Mouse (Mus musculus) Patski (cell line): ENCODE results near the gene Ptcd1. TPM values are rescaled to one million over a fixed set of nuclear protein-coding genes. Genes with fewer than 3 reads are reported as not detected.
"Not testable (repeated sequence)": the region's sequence is repeated elsewhere in the genome, so short reads cannot be mapped to it uniquely, and the experiment has no call there.

Experiments used
- ATAC-seq: fragments of 100-300 bp; one replicate; pipeline ENCODE4 v1.8.0; 2021
- CTCF ChIA-PET: fragments of 350-600 bp; sonication (Branson Sonifier 250); formaldehyde crosslinking; loops from one replicate; lab custom pipeline; 2022; ENCODE audit warnings: inconsistent platforms; lab: Charles Lee
- POLR2A ChIA-PET: fragments of 350-600 bp; sonication (Branson Sonifier 250); formaldehyde crosslinking; loops from one replicate; lab custom pipeline; 2022; ENCODE audit warnings: antibody characterized with exemption, inconsistent platforms; lab: Charles Lee
- DNase-seq: peaks from one replicate; pipeline ENCODE4 v3.0.0-alpha.2; 2011; ENCODE audit warnings: low read depth, low spot score
- H3K27me3 ChIP-seq: fragments of 371-371 bp; one replicate; pipeline ENCODE4 v1.5.1; 2021
- CTCF ChIP-seq: fragments of 100-300 bp; IDR thresholded peaks from one replicate; pipeline ENCODE4 v1.5.1; 2021
- in situ Hi-C: fragments of 300-500 bp; cut with MboI; formaldehyde crosslinking; loops from 3 replicates; pipeline ENCODE4 v1.11.1; 2018; ENCODE audit warnings: low pct_unique_long_range_greater_than_20kb, mixed read lengths
- polyA plus RNA-seq: library from polyadenylated mRNA; unstranded; gene quantifications from one replicate; pipeline ENCODE4 v1.2.3, GENCODE M21; 2021

Ptcd1 gene
- polyA plus RNA-seq, 1 experiment from 2014 or later: 16.9 TPM

DNA sequence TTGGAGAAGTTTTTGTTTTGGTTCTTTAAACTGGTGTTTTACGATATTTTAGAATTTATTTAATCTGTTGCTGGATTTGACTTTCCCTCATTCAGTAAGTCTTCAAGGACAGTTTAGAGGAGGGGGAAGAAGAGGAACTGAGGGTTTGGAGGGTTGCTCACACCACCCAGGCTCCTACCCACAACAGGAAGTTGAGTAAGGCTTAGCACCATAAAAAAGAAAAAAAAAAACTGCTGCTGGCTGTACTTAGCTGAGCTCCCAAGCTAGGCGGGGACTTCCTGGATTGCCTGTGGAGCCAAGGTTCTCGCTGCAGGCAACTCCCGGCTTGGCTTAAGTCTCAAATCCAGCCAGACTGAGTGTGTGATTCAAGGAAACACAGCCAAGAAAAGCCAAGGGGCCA lies 50.6 kb downstream of the Ptcd1 start:
- POLR2A ChIA-PET: interaction anchor here (1.0 kb wide), 1 partner anchor 14 kb away, joined by 6 read pairs; no protein-coding TSS in a partner anchor
- no peak for TF ChIP-seq CTCF
- in situ Hi-C loops: no loop called here
- CTCF ChIA-PET: interaction anchor here (1.0 kb wide), 1 partner anchor 11 kb away, joined by 6 read pairs; no protein-coding TSS in a partner anchor
- peak; percentile 57 for ATAC-seq
- DNase-seq: peak; percentile 84
- no peaks in the 10 kb centered on the region for H3K27me3 ChIP-seq

DNA sequence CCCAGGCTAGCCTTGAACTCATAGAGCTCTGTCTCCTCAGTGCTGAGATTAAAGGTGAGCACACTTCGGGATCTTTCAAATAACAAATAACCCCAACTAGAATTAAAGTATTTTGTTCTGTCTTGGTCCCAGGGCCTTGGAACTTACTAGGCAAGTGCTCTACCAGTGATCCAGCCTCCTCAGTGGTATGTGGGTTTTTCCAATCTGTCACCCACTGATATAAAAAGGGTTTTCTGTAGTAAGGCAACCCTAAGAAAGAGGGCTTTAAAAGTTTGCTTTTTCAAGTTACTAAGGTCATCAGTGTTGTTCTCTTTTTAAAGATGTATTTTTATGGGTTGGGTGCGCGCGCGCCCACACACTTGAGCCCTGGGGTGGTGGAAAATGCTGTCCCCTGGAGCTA lies 51.2 kb downstream of the Ptcd1 start:
- ChIA-PET POLR2A (interaction anchor here (0.6 kb wide), 1 partner anchor 74 kb away, joined by 4 read pairs; no protein-coding TSS in a partner anchor), CTCF (interaction anchor here (1.3 kb wide), 2 partner anchors 21 to 26 kb away, joined by 3 to 4 read pairs; no protein-coding TSS in a partner anchor)
- TF ChIP-seq CTCF: no peak
- no peaks in the 10 kb centered on the region for H3K27me3 ChIP-seq
- ATAC-seq (no peak), DNase-seq (no peak)
- in situ Hi-C loops: no loop called here

DNA sequence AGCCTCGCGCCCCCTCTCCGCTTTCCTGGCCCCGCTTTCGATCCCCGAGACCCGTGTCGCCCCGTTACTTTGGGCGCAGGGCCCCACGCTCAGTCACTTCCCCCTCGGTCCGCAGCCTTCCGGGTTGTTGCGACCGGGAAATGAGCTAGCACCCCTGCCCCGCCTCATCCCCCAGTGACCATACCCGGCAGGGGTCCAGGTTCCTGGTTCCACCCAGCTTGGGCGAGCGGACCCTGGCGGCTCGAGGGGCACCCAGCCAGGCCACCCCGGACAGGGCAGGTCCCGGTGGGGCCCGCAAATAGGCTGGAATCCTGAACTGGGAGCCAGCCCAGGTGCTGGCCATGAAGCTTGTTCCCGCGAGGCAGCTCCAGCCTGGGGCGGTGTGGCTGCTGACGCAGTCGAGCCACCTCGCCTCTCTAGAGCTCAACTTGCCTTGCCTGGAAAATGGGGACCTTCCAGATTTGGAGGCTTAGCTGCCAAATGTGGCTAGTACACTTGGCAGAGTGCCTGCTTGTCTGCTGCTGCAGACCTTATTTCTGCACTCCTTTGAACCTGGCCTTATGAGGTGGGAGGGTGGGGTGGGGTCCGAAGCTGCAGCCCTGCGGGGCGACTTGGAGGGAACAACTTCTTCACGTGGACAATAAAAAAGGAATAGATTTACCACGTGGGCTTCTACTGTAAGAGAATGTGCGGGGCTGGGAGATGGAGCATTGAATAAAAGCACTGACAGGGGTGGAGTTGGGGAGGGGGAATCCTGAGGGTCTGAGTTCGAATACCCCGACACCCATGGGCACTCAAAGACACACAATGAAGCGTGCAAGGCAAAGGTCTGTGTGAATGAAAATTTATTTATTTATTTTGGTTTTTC lies 52.1 kb downstream of the Ptcd1 start:
- CTCF ChIA-PET: interaction anchor here (1.3 kb wide), 2 partner anchors 22 to 26 kb away, joined by 3 to 4 read pairs; no protein-coding TSS in a partner anchor
- ATAC-seq: peak; percentile 58
- TF ChIP-seq CTCF: no peak
- DNase-seq: no peak
- POLR2A ChIA-PET: interaction anchor here (0.5 to 1.4 kb wide), 6 partner anchors 9 to 75 kb away, joined by 3 to 9 read pairs (median 3); partner anchors contain the start of genes Arpc1a and Kpna7
- in situ Hi-C loops: no loop called here
- no peaks in the 10 kb centered on the region for H3K27me3 ChIP-seq

DNA sequence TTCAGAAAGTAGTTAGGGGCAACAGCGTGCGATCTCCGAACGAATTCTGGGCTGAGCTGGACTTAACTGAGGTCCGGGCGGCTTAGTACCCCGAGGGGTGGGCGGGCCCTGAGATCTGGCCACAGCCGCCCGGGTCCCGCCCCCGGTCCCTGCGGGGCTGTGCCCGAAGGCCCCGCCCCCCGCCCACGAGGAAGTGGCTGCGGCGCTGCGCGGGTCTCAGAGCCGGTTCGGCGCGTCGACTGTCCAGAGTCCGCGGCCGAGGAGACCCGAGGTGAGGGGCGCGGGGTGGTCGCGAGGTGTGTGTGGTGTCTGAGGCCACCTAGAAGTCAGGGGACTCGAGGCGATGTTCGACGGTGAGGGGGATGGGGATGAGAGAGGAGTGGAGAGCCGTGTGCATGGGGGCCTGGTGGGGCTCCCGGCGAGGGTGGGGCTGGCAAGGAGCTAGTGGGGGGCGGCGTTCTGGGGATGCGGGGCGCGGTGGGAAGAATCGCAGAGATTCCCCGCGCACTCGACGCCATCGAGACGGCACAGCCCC lies 52.8 kb downstream of the Ptcd1 start, which contains the start of gene Arpc1b:
TSS of gene Arpc1b (plus strand) at position 145 of the 535 bp plus-strand sequence.
- no peaks in the 10 kb centered on the region for H3K27me3 ChIP-seq
- POLR2A ChIA-PET: interaction anchor here (0.7 to 1.4 kb wide), 4 partner anchors 9 to 44 kb away, joined by 3 to 9 read pairs (median 3); partner anchors contain the start of genes Arpc1a and Kpna7
- CTCF ChIA-PET: interaction anchor here (1.3 kb wide), 1 partner anchor 27 kb away, joined by 4 read pairs; no protein-coding TSS in a partner anchor
- in situ Hi-C loops: no loop called here
- peak; percentile 65 for ATAC-seq
- DNase-seq: no peak
- no peak for TF ChIP-seq CTCF

DNA sequence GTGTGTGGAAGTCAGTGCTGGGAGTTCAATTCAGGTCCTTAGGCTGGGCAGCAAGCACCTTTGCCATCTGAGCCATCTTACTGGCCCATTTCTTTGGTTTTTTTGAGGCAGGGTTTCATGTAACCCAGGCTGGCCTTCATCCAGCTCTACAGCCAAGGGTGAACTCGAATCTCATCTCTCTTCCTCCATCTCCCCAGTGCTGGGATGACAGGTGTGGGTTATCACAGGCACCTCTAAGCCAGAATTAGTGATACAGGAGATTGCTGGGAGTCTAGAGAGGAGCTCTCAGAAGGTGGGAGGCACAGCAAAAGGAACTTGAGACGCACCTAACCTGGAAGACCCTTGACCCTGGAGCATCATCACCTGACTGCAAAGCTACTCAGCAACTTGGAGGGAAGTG lies 53.5 kb downstream of the Ptcd1 start:
- DNase-seq: no peak
- TF ChIP-seq CTCF: no peak
- in situ Hi-C loops: no loop called here
- H3K27me3 ChIP-seq: no peaks in the 10 kb centered on the region
- ChIA-PET POLR2A (interaction anchor here (1.4 kb wide), 1 partner anchor 30 kb away, joined by 9 read pairs; the partner anchor contains the start of genes Arpc1a and Kpna7), CTCF (no interaction called here)
- ATAC-seq: no peak

DNA sequence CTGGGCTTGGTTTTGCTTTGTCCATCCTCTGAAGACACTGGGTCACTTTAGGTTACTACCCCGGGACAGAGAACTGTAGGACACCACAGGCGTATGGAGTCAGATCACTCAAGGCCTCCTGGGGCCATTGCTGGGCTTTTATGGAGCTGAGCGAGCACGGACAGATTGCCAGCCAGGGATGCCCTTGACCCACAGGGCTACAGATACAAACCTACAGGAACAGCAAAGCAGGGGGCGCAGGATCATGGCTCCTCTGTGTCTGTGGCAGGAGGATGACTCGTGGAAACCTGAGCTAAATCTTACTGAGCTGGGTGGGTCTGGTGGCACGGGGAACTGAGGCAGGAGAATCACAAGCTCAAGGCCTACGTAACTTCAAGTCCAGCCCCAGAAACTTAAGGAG lies 54.3 kb downstream of the Ptcd1 start:
- POLR2A ChIA-PET: interaction anchor here (0.6 to 1.1 kb wide), 3 partner anchors 15 to 29 kb away, joined by 3 to 4 read pairs (median 4); partner anchors contain the start of genes Arpc1a and Kpna7
- CTCF ChIA-PET: interaction anchor here (1.4 to 1.5 kb wide), 2 partner anchors 10 to 24 kb away, joined by 3 to 5 read pairs; no protein-coding TSS in a partner anchor
- H3K27me3 ChIP-seq: no peaks in the 10 kb centered on the region
- DNase-seq: no peak
- no peak for TF ChIP-seq CTCF
- in situ Hi-C loops: no loop called here
- ATAC-seq: no peak

DNA sequence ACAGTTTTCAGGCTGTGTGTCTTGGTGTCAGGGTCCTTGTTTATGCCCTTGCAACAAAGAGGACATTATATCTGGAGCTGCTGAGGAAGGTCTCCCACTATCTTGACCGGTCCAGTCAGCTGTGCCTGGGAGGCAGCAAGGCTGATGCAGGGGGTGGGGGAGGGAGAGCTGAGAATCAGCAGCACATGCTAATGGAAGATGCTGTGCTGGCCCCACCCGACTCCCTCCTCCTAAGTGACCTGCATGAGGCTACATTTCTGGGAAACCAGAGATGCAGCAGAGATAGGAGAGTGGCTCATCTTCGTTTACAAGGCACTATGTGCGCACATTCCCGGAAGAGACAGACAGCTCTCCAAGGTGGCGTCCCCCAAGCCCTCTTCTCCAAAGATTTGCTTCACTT lies 56.5 kb downstream of the Ptcd1 start:
- ATAC-seq (no peak), DNase-seq (no peak)
- in situ Hi-C loops: no loop called here
- H3K27me3 ChIP-seq: no peaks in the 10 kb centered on the region
- ChIA-PET POLR2A (interaction anchor here (0.6 to 0.9 kb wide), 2 partner anchors 13 to 17 kb away, joined by 3 to 8 read pairs; no protein-coding TSS in a partner anchor), CTCF (interaction anchor here (1.5 kb wide), 1 partner anchor 14 kb away, joined by 4 read pairs; no protein-coding TSS in a partner anchor)
- TF ChIP-seq CTCF: no peak

DNA sequence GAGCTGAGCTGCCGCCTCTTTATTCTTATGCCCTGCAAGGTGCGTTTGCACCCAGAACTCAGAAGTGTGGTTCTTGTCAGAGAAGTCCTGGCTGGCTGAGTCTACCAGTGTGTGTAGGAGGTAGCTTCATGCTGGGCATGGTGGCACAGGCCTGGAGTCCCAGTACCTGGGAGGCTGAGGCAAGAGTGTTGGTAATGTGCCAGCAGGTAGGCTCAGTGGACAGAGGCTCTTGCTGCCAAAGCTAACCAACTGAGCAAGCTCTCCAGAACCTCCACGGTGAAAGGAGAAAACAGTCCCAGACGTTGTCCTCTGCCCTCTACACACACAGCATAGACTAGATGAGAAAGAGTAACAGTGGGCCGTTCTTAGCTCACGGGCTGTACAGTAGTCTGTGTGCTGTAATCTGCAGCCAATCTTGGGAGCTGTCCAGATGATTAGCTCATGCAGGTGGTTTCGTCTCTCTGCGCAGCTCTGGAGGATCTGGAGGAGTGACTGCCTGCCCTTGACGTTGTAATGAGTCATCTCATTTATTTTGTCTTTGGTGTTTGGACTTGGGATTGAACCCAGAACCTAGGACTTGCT lies 61.1 kb downstream of the Ptcd1 start:
- ATAC-seq: no peak
- no peak for DNase-seq
- ChIA-PET POLR2A (interaction anchor here (1.1 to 1.2 kb wide), 2 partner anchors 9 kb away, joined by 3 read pairs; no protein-coding TSS in a partner anchor), CTCF (no interaction called here)
- TF ChIP-seq CTCF: no peak
- in situ Hi-C loops: no loop called here
- no peaks in the 10 kb centered on the region for H3K27me3 ChIP-seq

DNA sequence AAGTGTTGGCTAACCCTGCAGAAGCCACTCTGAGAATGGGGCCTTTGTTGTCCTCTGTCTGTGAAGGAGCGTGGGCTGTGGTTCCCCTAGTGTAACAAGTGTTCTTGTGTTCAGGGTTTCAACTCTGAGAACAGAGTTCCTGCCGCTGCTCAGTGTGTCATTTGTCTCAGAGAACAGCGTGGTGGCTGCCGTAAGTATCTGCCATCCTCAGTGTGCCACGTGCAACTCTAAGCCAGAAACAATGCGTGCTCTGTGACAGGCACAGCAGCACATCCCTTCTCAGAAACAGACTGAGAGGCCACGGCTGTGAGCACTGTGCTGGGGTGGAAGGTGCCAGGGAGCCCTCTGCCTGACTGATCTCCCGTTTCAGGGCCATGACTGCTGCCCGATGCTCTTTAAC lies 62.6 kb downstream of the Ptcd1 start:
- TF ChIP-seq CTCF: no peak
- DNase-seq (no peak), ATAC-seq (no peak)
- in situ Hi-C loops: no loop called here
- no peaks in the 10 kb centered on the region for H3K27me3 ChIP-seq
- ChIA-PET CTCF (no interaction called here), POLR2A (no interaction called here)

DNA sequence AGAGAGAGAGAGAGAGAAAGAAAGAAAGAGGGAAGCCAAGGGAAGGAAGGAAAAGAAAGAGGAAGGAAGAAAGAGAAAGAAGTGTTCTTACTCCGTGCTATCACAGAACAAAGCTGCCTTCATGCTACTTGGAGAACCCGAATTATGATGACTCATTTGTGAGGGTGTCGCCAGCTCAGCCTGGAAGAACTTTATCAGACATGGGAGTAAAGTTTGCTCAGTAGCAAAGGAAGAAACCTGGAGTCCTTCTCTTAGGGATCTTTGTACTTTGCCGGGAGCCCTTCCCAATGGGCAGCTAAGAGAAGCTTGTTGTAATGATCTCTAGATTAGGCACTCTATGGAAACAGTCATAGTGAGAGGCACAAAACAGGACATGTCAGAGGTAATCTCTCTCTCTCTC lies 64.2 kb downstream of the Ptcd1 start:
- ATAC-seq (no peak), DNase-seq (no peak)
- no peak for TF ChIP-seq CTCF
- ChIA-PET POLR2A (interaction anchor here (1.2 kb wide), 1 partner anchor 12 kb away, joined by 3 read pairs; no protein-coding TSS in a partner anchor), CTCF (interaction anchor here (1.3 kb wide), 1 partner anchor 9 kb away, joined by 3 read pairs; no protein-coding TSS in a partner anchor)
- in situ Hi-C loops: no loop called here
- H3K27me3 ChIP-seq: no peaks in the 10 kb centered on the region

DNA sequence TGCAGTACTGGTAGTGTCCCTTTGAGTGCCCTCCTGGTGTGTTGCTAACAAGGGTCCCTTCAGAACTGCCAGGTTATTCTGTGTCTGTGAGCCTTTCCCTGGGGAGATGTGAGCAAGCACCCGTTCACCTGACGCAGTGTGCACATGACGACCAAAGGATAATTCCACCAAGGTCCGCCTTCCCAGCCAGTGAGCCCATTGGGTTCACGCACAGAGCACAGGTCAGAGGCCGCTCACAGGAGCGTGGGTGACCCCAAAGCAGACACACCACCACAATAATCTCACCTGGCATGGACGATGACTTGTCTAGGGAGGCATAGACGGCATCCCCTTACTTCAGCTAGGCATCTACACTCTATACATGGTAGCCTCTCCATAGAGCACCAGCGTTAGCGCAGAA lies 65.5 kb downstream of the Ptcd1 start:
- in situ Hi-C loops, DNase-seq, CTCF ChIA-PET, H3K27me3 ChIP-seq, ATAC-seq, POLR2A ChIA-PET: not testable (repeated sequence)
